Mouse (Mus musculus) urinary bladder, postnatal 0 days (tissue): ENCODE data around the gene Hist1h1d. TPM values are rescaled to one million over a fixed set of nuclear protein-coding genes. Genes with fewer than 3 reads are reported as not detected.

ENCODE experiments used
- polyA plus RNA-seq: library from polyadenylated mRNA; unstranded; fragments of >200 nt; fragmentation: Nextera tagmentation; extraction: Ambion mirVana; gene quantifications from 2 replicates; pipeline ENCODE4 v1.2.1, GENCODE M21; 2015

Gene Hist1h1d
- 0.58 and 0.60 TPM in 2 replicates for polyA plus RNA-seq

GRCm38 (mm10) chr13:23552962-23553361 lies at the start of gene Hist1h1d:
Hist1h1d (plus strand) TSS chr13:23553262.

GRCm38 (mm10) chr13:23530901-23531875 lies 21.9 kb upstream of the Hist1h1d start, which contains the start of gene Hist1h4h:
Hist1h4h (plus strand) TSS chr13:23531050.

GRCm38 (mm10) chr13:23533560-23534367 lies 19.3 kb upstream of the Hist1h1d start, which contains the start of gene Hist1h2af:
Hist1h2af (plus strand) TSS chr13:23533906.

GRCm38 (mm10) chr13:23535137-23536075 lies 17.7 kb upstream of the Hist1h1d start, which contains the start of gene Hist1h3g:
Hist1h3g (plus strand) TSS chr13:23535422.

GRCm38 (mm10) chr13:23542999-23543607 lies 10.0 kb upstream of the Hist1h1d start, which contains the start of gene Hist1h2bh:
Hist1h2bh (minus strand) TSS chr13:23543392.

GRCm38 (mm10) chr13:23543965-23544786 lies 8.9 kb upstream of the Hist1h1d start, which contains the start of gene Hist1h3f:
Hist1h3f (plus strand) TSS chr13:23544052.

GRCm38 (mm10) chr13:23551146-23551834 lies 1.8 kb upstream of the Hist1h1d start, which contains the start of gene Hist1h4f:
Hist1h4f (minus strand) TSS chr13:23551648.

GRCm38 (mm10) chr13:23561883-23562659 lies 9.0 kb downstream of the Hist1h1d start, which contains the start of gene Hist1h3e:
Hist1h3e (minus strand) TSS chr13:23562369.

GRCm38 (mm10) chr13:23571022-23571503 lies 18.0 kb downstream of the Hist1h1d start, which contains the start of the genes Hist1h2ae and Hist1h2bg:
Hist1h2ae (minus strand) TSS chr13:23571220.
Hist1h2bg (plus strand) TSS chr13:23571396.

GRCm38 (mm10) chr13:23573898-23574524 lies 20.9 kb downstream of the Hist1h1d start, which contains the start of the genes Hist1h2bf and Hist1h2ad:
Hist1h2bf (minus strand) TSS chr13:23574196.
Hist1h2ad (plus strand) TSS chr13:23574381.

GRCm38 (mm10) chr13:23575271-23575851 lies 22.3 kb downstream of the Hist1h1d start, which contains the start of gene Hist1h3d:
Hist1h3d (plus strand) TSS chr13:23575763.

GRCm38 (mm10) chr13:23581408-23582218 lies 28.6 kb downstream of the Hist1h1d start, which contains the start of gene Hist1h4d:
Hist1h4d (plus strand) TSS chr13:23581598.

